Mouse (Mus musculus) testis, adult 2 months (tissue): ENCODE data around the gene Dab2.

ENCODE experiments used
- CTCF ChIP-seq: fragments of 200-500 bp; IDR thresholded peaks from 2 replicates; pipeline ENCODE4 v1.5.1; 2012; ENCODE audit warnings: low read depth, mild to moderate bottlenecking, inconsistent platforms, low read length, moderate library complexity; ENCODE audit not compliant: control insufficient read depth, insufficient read depth, insufficient replicate concordance
- POLR2A ChIP-seq: fragments of 200-500 bp; IDR thresholded peaks from 2 replicates; pipeline ENCODE4 v1.6.1; 2012; ENCODE audit warnings: low read depth, mild to moderate bottlenecking, inconsistent platforms, low read length, moderate library complexity; ENCODE audit not compliant: control insufficient read depth

DNA sequence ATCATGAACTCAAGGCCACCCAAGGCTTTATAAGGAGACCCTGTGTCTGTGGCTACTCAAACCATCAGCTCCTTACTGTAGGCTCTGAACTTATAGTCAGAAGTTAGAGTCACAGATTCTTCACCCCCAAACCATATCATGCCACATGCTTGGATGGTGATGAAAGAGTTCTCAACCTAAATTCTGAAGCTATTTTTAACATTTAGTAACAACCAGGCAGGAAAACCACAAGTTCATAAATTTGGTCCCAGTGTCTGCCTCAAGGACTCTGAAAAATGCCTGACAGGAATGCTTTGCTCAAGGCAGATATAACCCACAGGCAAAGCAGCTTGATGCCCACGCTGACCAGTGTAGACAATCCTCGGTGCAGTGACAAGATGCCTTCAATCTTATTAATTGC is 42.5 kb upstream of the Dab2 start:
- no peak for TF ChIP-seq CTCF
- TF ChIP-seq POLR2A = no peak
